In the genomic region with DNA sequence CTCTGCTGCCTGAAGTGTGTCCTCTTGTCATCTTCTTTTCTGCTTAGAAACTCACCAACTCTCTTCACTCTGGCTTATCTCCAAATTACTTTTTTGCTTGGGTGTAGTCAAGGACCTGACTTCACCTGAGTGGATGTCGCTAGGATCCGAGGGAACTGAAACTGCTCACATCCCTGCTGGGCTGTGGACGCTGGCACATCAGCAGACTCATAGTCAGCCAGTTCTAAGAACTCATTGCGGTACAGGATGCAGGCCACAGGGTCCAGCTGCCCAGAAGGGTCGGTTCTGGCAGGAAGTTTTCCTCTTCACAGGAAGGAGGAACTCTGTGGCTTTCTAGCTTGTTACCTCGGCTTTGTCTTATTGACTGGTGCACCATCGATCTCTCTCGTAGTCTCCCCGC, we compare ENCODE assay signal across 25 mouse cellular contexts.
DNase-seq lines count a peak whose midpoint lies in the region; ATAC-seq and TF ChIP-seq lines count a peak whose summit lies in the region.
"Had no signal": no experiment of that assay in that cellular context is flagged by ENCODE, and none has a peak within 500 bp of the region (broad histone marks: within the 10 kb centered on the region; RNA-seq: fewer than 3 reads in every experiment).

No protein-coding gene starts in this region.

- H3K4me2 ChIP-seq in midbrain, embryonic 15.5 days = no peak overlapping the region
- H3K4me2 ChIP-seq in midbrain, embryonic 11.5 days = no peak overlapping the region
- H3K4me2 ChIP-seq: hindbrain, embryonic 12.5 days; hindbrain, embryonic 15.5 days had no signal

- no peaks in the 10 kb centered on the region for H3K36me3 ChIP-seq in midbrain, embryonic 15.5 days (replicated peaks)
- no peaks in the 10 kb centered on the region for H3K36me3 ChIP-seq in midbrain, embryonic 11.5 days (ENCODE audit: control insufficient read depth, insufficient read depth, low read length)
- H3K36me3 ChIP-seq: forebrain, embryonic 10.5 days; G1E; heart, embryonic 10.5 days; hindbrain, embryonic 12.5 days; hindbrain, embryonic 15.5 days had no signal

- no peak overlapping the region for H3K4me3 ChIP-seq in midbrain, embryonic 15.5 days
- no peak overlapping the region for H3K4me3 ChIP-seq in midbrain, embryonic 11.5 days (ENCODE audit: low read depth, low read length)
- H3K4me3 ChIP-seq in brown adipose tissue, adult 24 weeks (ENCODE audit: insufficient read depth, low read depth, low read length) = no peak overlapping the region
- H3K4me3 ChIP-seq in gastrocnemius, adult 2 months = no peak overlapping the region
- H3K4me3 ChIP-seq: forebrain, embryonic 10.5 days; heart, embryonic 10.5 days; hindbrain, embryonic 12.5 days; hindbrain, embryonic 15.5 days had no signal

- no peak for DNase-seq in midbrain, embryonic 11.5 days (ENCODE audit: low spot score, missing footprints)
- DNase-seq in kidney, adult 11 months = no peak
- no peak for DNase-seq in gastrocnemius, adult 2 months
- DNase-seq in heart, adult 8-10 months (ENCODE audit: low spot score) = no peak
- DNase-seq: adrenal gland, adult 2 months; adrenal gland, postnatal 14 days; cerebellum, adult 11-12 months; cerebellum, adult 8-10 months; cerebellum, postnatal 10 days; cerebellum, postnatal 36 days; forebrain, postnatal 0 days; gastrocnemius, postnatal 10 days; gastrocnemius, postnatal 36 days; heart, adult 18-20 months had no signal

- no peak for TF ChIP-seq CTCF in gastrocnemius, adult 2 months (IDR thresholded peaks at IDR 0.05)

- ATAC-seq in midbrain, embryonic 15.5 days (replicated peaks) = no peak
- ATAC-seq in midbrain, embryonic 11.5 days (ENCODE audit: low FRiP score) = no peak
- peak; percentile 51 for ATAC-seq in megakaryocyte, adult 5-6 weeks (ENCODE audit: poor library complexity, severe bottlenecking)
- ATAC-seq: forebrain, embryonic 14.5 days; forebrain, postnatal 0 days; intestine, postnatal 0 days; Patski had no signal

- H3K4me1 ChIP-seq in midbrain, embryonic 15.5 days = peaks cover 8% of the 10 kb centered on the region; the same call in 1 of the 2 replicates
- H3K4me1 ChIP-seq in midbrain, embryonic 11.5 days (ENCODE audit: control insufficient read depth, insufficient read depth, low read length) = no peaks in the 10 kb centered on the region; the same call in 1 of the 2 replicates
- no peaks in the 10 kb centered on the region; the same call in 1 of the 2 replicates for H3K4me1 ChIP-seq in brown adipose tissue, adult 24 weeks (ENCODE audit: control insufficient read depth, insufficient read depth, insufficient read length, low read length)

- no peaks in the 10 kb centered on the region for H3K27me3 ChIP-seq in midbrain, embryonic 15.5 days (replicated peaks)
- no peaks in the 10 kb centered on the region for H3K27me3 ChIP-seq in midbrain, embryonic 11.5 days (ENCODE audit: control insufficient read depth, insufficient read depth, low read length)
- H3K27me3 ChIP-seq: hindbrain, embryonic 12.5 days; hindbrain, embryonic 15.5 days; Patski had no signal

- 77% methylated on average over 9 of the region's 9 CpGs for WGBS in midbrain, embryonic 15.5 days
- 84% methylated on average over 9 of the region's 9 CpGs for WGBS in midbrain, embryonic 11.5 days

- no peaks in the 10 kb centered on the region for H3K9me3 ChIP-seq in midbrain, embryonic 15.5 days
- H3K9me3 ChIP-seq in midbrain, embryonic 11.5 days (ENCODE audit: control insufficient read depth, low read length) = no peaks in the 10 kb centered on the region
- H3K9me3 ChIP-seq: forebrain, embryonic 10.5 days; G1E; heart, embryonic 10.5 days; hindbrain, embryonic 12.5 days; hindbrain, embryonic 15.5 days had no signal

- intact Hi-C loops in gastrocnemius, adult 2 months (cut with DNase I) = no loop called here

- H3K9ac ChIP-seq in midbrain, embryonic 15.5 days = no peak overlapping the region
- H3K9ac ChIP-seq in midbrain, embryonic 11.5 days (ENCODE audit: low read length) = no peak overlapping the region
- H3K9ac ChIP-seq: forebrain, postnatal 0 days; hindbrain, embryonic 12.5 days; hindbrain, embryonic 15.5 days had no signal

- 0 out of 2 replicates have a peak overlapping the region, but pooled peaks have one; percentile 18 for H3K27ac ChIP-seq in midbrain, embryonic 15.5 days
- H3K27ac ChIP-seq in midbrain, embryonic 11.5 days (ENCODE audit: low read depth, low read length) = no peak overlapping the region
- 0 out of 2 replicates have a peak overlapping the region, but pooled peaks have one; percentile 13 for H3K27ac ChIP-seq in brown adipose tissue, adult 24 weeks (replicated peaks; ENCODE audit: low read depth, low read length)
- no peak overlapping the region for H3K27ac ChIP-seq in gastrocnemius, adult 2 months
- H3K27ac ChIP-seq: forebrain, embryonic 10.5 days; heart, embryonic 10.5 days; hindbrain, embryonic 12.5 days; hindbrain, embryonic 15.5 days had no signal

Comparison
In these comparisons a context has a peak if more than half of its experiments do, and no peak if none do; other contexts are left out.
1. H3K27ac ChIP-seq: peak in midbrain, embryonic 15.5 days (single experiment) and brown adipose tissue, adult 24 weeks (single experiment); none in midbrain, embryonic 11.5 days (single experiment) and gastrocnemius, adult 2 months (single experiment).